Mouse (Mus musculus) embryonic fibroblast, embryonic 13.5 days (primary cell): ENCODE results near the gene Arpc1b.

Experiments used
- CTCF ChIP-seq: IDR thresholded peaks from 2 replicates; pipeline ENCODE4 v1.5.1; 2011; ENCODE audit warnings: mild to moderate bottlenecking, control low read depth, low read length, moderate library complexity, borderline replicate concordance; ENCODE audit not compliant: insufficient read depth
- POLR2A ChIP-seq: IDR thresholded peaks from 2 replicates; pipeline ENCODE4 v1.6.1; 2011; ENCODE audit warnings: low read depth, mild to moderate bottlenecking, control low read depth, low read length, moderate library complexity

GRCm38 (mm10) chr5:145110401-145110800, 3.6 kb upstream of the Arpc1b start:
- no peak for TF ChIP-seq CTCF
- TF ChIP-seq POLR2A = no peak
